Mouse (Mus musculus): Measurements from ENCODE around the gene Serpina3m.
"Not testable (repeated sequence)": the region's sequence is repeated elsewhere in the genome, so short reads cannot be mapped to it uniquely, and the experiment has no call there.

The Serpina3m gene

GRCm38 (mm10) chr12:104338226-104338625 is at the start of gene Serpina3m, which contains the start of gene Serpina3k:
Serpina3m (plus strand) TSS chr12:104338486.
Serpina3k (plus strand) TSS chr12:104338486.
- not testable (repeated sequence) for DNase-seq

GRCm38 (mm10) chr12:104289872-104290271 is 48.4 kb upstream of the Serpina3m start:
- no peak for DNase-seq

- DNase-seq = no peak
Observed at GRCm38 (mm10) chr12:104293963-104294362, 44.3 kb upstream of the Serpina3m start.

GRCm38 (mm10) chr12:104298049-104298448 is 40.2 kb upstream of the Serpina3m start:
- no peak for DNase-seq

- no peak for DNase-seq
Observed at GRCm38 (mm10) chr12:104305991-104306390, 32.3 kb upstream of the Serpina3m start.

GRCm38 (mm10) chr12:104314253-104314652 is 24.0 kb upstream of the Serpina3m start, which contains the start of gene Serpina3j:
Serpina3j (plus strand) TSS chr12:104314553.
- DNase-seq = no peak

- no peak for DNase-seq
Observed at GRCm38 (mm10) chr12:104322454-104322853, 15.8 kb upstream of the Serpina3m start.

GRCm38 (mm10) chr12:104331701-104332100 is 6.6 kb upstream of the Serpina3m start:
- DNase-seq = no peak

GRCm38 (mm10) chr12:104336873-104337272 is 1.4 kb upstream of the Serpina3m start:
- DNase-seq = not testable (repeated sequence)

- no peak for DNase-seq
Observed at GRCm38 (mm10) chr12:104338705-104339104, 419 bp downstream of the Serpina3m start.

GRCm38 (mm10) chr12:104342489-104342888 is 4.2 kb downstream of the Serpina3m start:
- not testable (repeated sequence) for DNase-seq

- no peak for DNase-seq
Observed at GRCm38 (mm10) chr12:104345181-104345580, 6.9 kb downstream of the Serpina3m start.

- DNase-seq = no peak
Observed at GRCm38 (mm10) chr12:104345707-104346106, 7.4 kb downstream of the Serpina3m start.

- no peak for DNase-seq
Observed at GRCm38 (mm10) chr12:104347091-104347490, 8.8 kb downstream of the Serpina3m start.

- DNase-seq = peak; percentile 22 to 25
Observed at GRCm38 (mm10) chr12:104351812-104352211, 13.5 kb downstream of the Serpina3m start.

- DNase-seq = no peak
Observed at GRCm38 (mm10) chr12:104356006-104356405, 17.7 kb downstream of the Serpina3m start.

- no peak for DNase-seq
Observed at GRCm38 (mm10) chr12:104369986-104370385, 31.7 kb downstream of the Serpina3m start.

GRCm38 (mm10) chr12:104377179-104377578 is 38.9 kb downstream of the Serpina3m start:
- not testable (repeated sequence) for DNase-seq

- not testable (repeated sequence) for DNase-seq
Observed at GRCm38 (mm10) chr12:104378351-104378750, 40.1 kb downstream of the Serpina3m start.

GRCm38 (mm10) chr12:104378815-104379214 is 40.5 kb downstream of the Serpina3m start:
- not testable (repeated sequence) for DNase-seq

GRCm38 (mm10) chr12:104379856-104380255 is 41.6 kb downstream of the Serpina3m start:
- no peak for DNase-seq

- not testable (repeated sequence) for DNase-seq
Observed at GRCm38 (mm10) chr12:104381071-104381604, 42.9 kb downstream of the Serpina3m start.

- DNase-seq = not testable (repeated sequence)
Observed at GRCm38 (mm10) chr12:104385987-104386386, 47.7 kb downstream of the Serpina3m start.

- DNase-seq = peak in 1 of 2 experiments; percentile 5
Observed at GRCm38 (mm10) chr12:104386878-104387277, 48.6 kb downstream of the Serpina3m start.

GRCm38 (mm10) chr12:104388477-104388876 is 50.2 kb downstream of the Serpina3m start:
- no peak for DNase-seq
